Comparison of ENCODE assay signal across 8 mouse cellular contexts in genomic region chr2:166793542-166794214, GRCm38 (mm10). TPM values are rescaled to one million over a fixed set of nuclear protein-coding genes. Genes with fewer than 3 reads are reported as not detected.
DNase-seq lines count a peak whose midpoint lies in the region; ATAC-seq and TF ChIP-seq lines count a peak whose summit lies in the region.
"Not testable (repeated sequence)": the region's sequence is repeated elsewhere in the genome, so short reads cannot be mapped to it uniquely, and the experiment has no call there.

No protein-coding gene starts in this region.

- not testable (repeated sequence) for H3K9me3 ChIP-seq in erythroblast, embryonic 14.5 days (ENCODE audit: control insufficient read depth, low read length); heart, embryonic 12.5 days (replicated peaks); kidney, postnatal 0 days (replicated peaks; ENCODE audit: low read length); liver, embryonic 13.5 days (replicated peaks); stomach, embryonic 15.5 days

- H3K4me3 ChIP-seq in C2C12 (ENCODE audit: insufficient read depth, poor library complexity, severe bottlenecking) = peak overlapping the region; percentile 68
- peak overlapping the region; percentile 74 for H3K4me3 ChIP-seq in erythroblast, embryonic 14.5 days (replicated peaks)
- H3K4me3 ChIP-seq in heart, embryonic 12.5 days = peak overlapping the region; percentile 76
- H3K4me3 ChIP-seq in kidney, postnatal 0 days (replicated peaks; ENCODE audit: low read depth, low read length) = peak overlapping the region; percentile 77
- peak overlapping the region; percentile 79 for H3K4me3 ChIP-seq in liver, embryonic 13.5 days (replicated peaks)
- peak overlapping the region; percentile 81 for H3K4me3 ChIP-seq in stomach, embryonic 15.5 days (replicated peaks)

- peak overlapping the region; percentile 79 for H3K4me2 ChIP-seq in heart, embryonic 12.5 days
- H3K4me2 ChIP-seq in kidney, postnatal 0 days (ENCODE audit: low read length) = peak overlapping the region; percentile 76
- H3K4me2 ChIP-seq in liver, embryonic 13.5 days = peak overlapping the region; percentile 88
- H3K4me2 ChIP-seq in stomach, embryonic 15.5 days = peak overlapping the region; percentile 69

- peaks cover 25% of the 10 kb centered on the region for H3K4me1 ChIP-seq in erythroblast, embryonic 14.5 days (ENCODE audit: control insufficient read depth)
- H3K4me1 ChIP-seq in heart, embryonic 12.5 days (replicated peaks) = peaks cover 13% of the 10 kb centered on the region
- H3K4me1 ChIP-seq in kidney, postnatal 0 days (replicated peaks; ENCODE audit: insufficient read depth, low read length) = not testable (repeated sequence)
- H3K4me1 ChIP-seq in liver, embryonic 13.5 days (replicated peaks) = peaks cover 17% of the 10 kb centered on the region
- peaks cover 12% of the 10 kb centered on the region for H3K4me1 ChIP-seq in stomach, embryonic 15.5 days

- H3K36me3 ChIP-seq in C2C12 (ENCODE audit: control insufficient read depth, insufficient read depth) = peaks cover 12% of the 10 kb centered on the region
- H3K36me3 ChIP-seq in erythroblast, embryonic 14.5 days (ENCODE audit: control insufficient read depth) = peaks cover 31% of the 10 kb centered on the region
- peaks cover 27% of the 10 kb centered on the region for H3K36me3 ChIP-seq in heart, embryonic 12.5 days
- not testable (repeated sequence) for H3K36me3 ChIP-seq in kidney, postnatal 0 days (ENCODE audit: insufficient read depth, low read length)
- peaks cover 19% of the 10 kb centered on the region for H3K36me3 ChIP-seq in liver, embryonic 13.5 days
- peaks cover 13% of the 10 kb centered on the region; the same call in 1 of the 2 replicates for H3K36me3 ChIP-seq in stomach, embryonic 15.5 days

- under 1% methylated on average over 76 of the region's 76 CpGs for WGBS in heart, embryonic 12.5 days
- under 1% methylated on average over 68 of the region's 76 CpGs for WGBS in kidney, postnatal 0 days
- under 1% methylated on average over 72 of the region's 76 CpGs for WGBS in liver, embryonic 13.5 days (ENCODE audit: insufficient replicate concordance)
- under 1% methylated on average over 70 of the region's 76 CpGs for WGBS in stomach, embryonic 15.5 days

- peak; percentile 52; the same call in 1 of the 2 replicates for TF ChIP-seq POLR2A in brain, embryonic 14.5 days (IDR thresholded peaks at IDR 0.05; ENCODE audit: borderline replicate concordance, extremely low read depth, insufficient read depth, insufficient read length, poor library complexity, severe bottlenecking)

- peaks cover 37% of the 10 kb centered on the region for H3K79me2 ChIP-seq in C2C12 (ENCODE audit: control insufficient read depth, insufficient read depth)

- TF ChIP-seq CTCF in C2C12 (IDR thresholded peaks at IDR 0.05; ENCODE audit: control insufficient read depth, insufficient read depth, insufficient read length); brain, embryonic 14.5 days (IDR thresholded peaks at IDR 0.05; ENCODE audit: borderline replicate concordance, extremely low read depth, insufficient read depth, insufficient read length); kidney, postnatal 0 days (IDR thresholded peaks at IDR 0.05; ENCODE audit: low read depth): not testable (repeated sequence)

- peak overlapping the region; percentile 70 for H3ac ChIP-seq in C2C12 (ENCODE audit: control insufficient read depth, insufficient read length, low read depth)

- H3K27me3 ChIP-seq in C2C12 (ENCODE audit: control insufficient read depth, insufficient read depth, insufficient read length); erythroblast, embryonic 14.5 days (ENCODE audit: control insufficient read depth); heart, embryonic 12.5 days (replicated peaks); kidney, postnatal 0 days (ENCODE audit: insufficient read depth, low read length); liver, embryonic 13.5 days; stomach, embryonic 15.5 days (replicated peaks): not testable (repeated sequence)

- ATAC-seq in heart, embryonic 12.5 days (ENCODE audit: insufficient number of reproducible peaks, low FRiP score) = peak; percentile 89
- peak; percentile 91 for ATAC-seq in kidney, postnatal 0 days (replicated peaks; ENCODE audit: low FRiP score, low read depth)
- ATAC-seq in liver, embryonic 13.5 days (ENCODE audit: low read depth) = peak; percentile 97
- peak; percentile 95 for ATAC-seq in stomach, embryonic 15.5 days (ENCODE audit: insufficient read depth, low FRiP score, low read depth)

- peak; percentile 92 for DNase-seq in brain, embryonic 14.5 days (ENCODE audit: low read depth)
- peak; percentile 88 for DNase-seq in kidney, postnatal 0 days (ENCODE audit: low spot score)
- DNase-seq in liver, embryonic 13.5 days = peak; percentile 74
- DNase-seq in natural killer cell, adult 2 months (ENCODE audit: low spot score in 2 of 2) = peak; percentile 77 to 84

- peak overlapping the region; percentile 64 for H3K27ac ChIP-seq in heart, embryonic 12.5 days (ENCODE audit: poor library complexity, severe bottlenecking)
- peak overlapping the region; percentile 84 for H3K27ac ChIP-seq in kidney, postnatal 0 days
- H3K27ac ChIP-seq in liver, embryonic 13.5 days = peak overlapping the region; percentile 66
- peak overlapping the region; percentile 63 for H3K27ac ChIP-seq in stomach, embryonic 15.5 days

- peaks cover 11% of the 10 kb centered on the region for H3K79me3 ChIP-seq in C2C12 (ENCODE audit: low read depth)

- H3K9ac ChIP-seq in heart, embryonic 12.5 days = peak overlapping the region; percentile 95
- peak overlapping the region; percentile 80 for H3K9ac ChIP-seq in kidney, postnatal 0 days (ENCODE audit: low read depth, low read length)
- H3K9ac ChIP-seq in liver, embryonic 13.5 days = peak overlapping the region; percentile 85
- peak overlapping the region; percentile 80 for H3K9ac ChIP-seq in stomach, embryonic 15.5 days

TF ChIP-seq in C2C12, 6 proteins besides CTCF, POLR2A, EP300 and RAD21:
- TF ChIP-seq MAX (IDR thresholded peaks at IDR 0.05) = peak; percentile 92
TF ChIP-seq in C2C12: peak in this region for 1; not testable (repeated sequence) for 5.

RNA-seq across cellular contexts. Expression of gene Trp53rkb, which starts 1.3 kb away (rescaled TPM):
- 5.3 TPM for polyA plus RNA-seq in C2C12 (2012; fragmentation: generic; extraction: Trizol)
- 10.1 and 12.5 TPM in 2 replicates for polyA plus RNA-seq in brain, embryonic 14.5 days (2012; rRNA removed)
- 0.13 and 0.46 TPM in 2 replicates for polyA plus RNA-seq in erythroblast, embryonic 14.5 days (2012)
- 5.5 and 6.1 TPM in 2 replicates for polyA plus RNA-seq in heart, embryonic 12.5 days (2016; fragmentation: Nextera tagmentation; extraction: Ambion mirVana)
- 5.7 and 7.8 TPM in 2 replicates for polyA plus RNA-seq in kidney, postnatal 0 days (2015; fragmentation: Nextera tagmentation; extraction: Ambion mirVana)
- polyA plus RNA-seq in liver, embryonic 13.5 days (2015; fragmentation: Nextera tagmentation; extraction: Ambion mirVana) = 3.8 and 4.5 TPM in 2 replicates
- polyA plus RNA-seq in stomach, embryonic 15.5 days (2015; fragmentation: Nextera tagmentation; extraction: Ambion mirVana) = 7.2 and 7.8 TPM in 2 replicates

RNA-seq across cellular contexts. Expression of gene Arfgef2, which starts 11.7 kb away (rescaled TPM):
- polyA plus RNA-seq in C2C12 (2012; fragmentation: generic; extraction: Trizol) = 8.2 TPM
- 7.6 and 11.4 TPM in 2 replicates for polyA plus RNA-seq in brain, embryonic 14.5 days (2012; rRNA removed)
- 0.34 and 0.48 TPM in 2 replicates for polyA plus RNA-seq in erythroblast, embryonic 14.5 days (2012)
- polyA plus RNA-seq in heart, embryonic 12.5 days (2016; fragmentation: Nextera tagmentation; extraction: Ambion mirVana) = 10.1 and 11.1 TPM in 2 replicates
- polyA plus RNA-seq in kidney, postnatal 0 days (2015; fragmentation: Nextera tagmentation; extraction: Ambion mirVana) = 4.3 and 4.6 TPM in 2 replicates
- 3.4 and 5.1 TPM in 2 replicates for polyA plus RNA-seq in liver, embryonic 13.5 days (2015; fragmentation: Nextera tagmentation; extraction: Ambion mirVana)
- polyA plus RNA-seq in stomach, embryonic 15.5 days (2015; fragmentation: Nextera tagmentation; extraction: Ambion mirVana) = 4.5 and 5.2 TPM in 2 replicates

Comparison
In these comparisons a context has a peak if more than half of its experiments do, and no peak if none do; other contexts are left out.
1. Peak in every context shown above with its lines: DNase-seq, ATAC-seq, H3K4me3 ChIP-seq and H3K27ac ChIP-seq.